Mouse (Mus musculus): Measurements from ENCODE around the gene Gpr143.

Gene Gpr143

DNA sequence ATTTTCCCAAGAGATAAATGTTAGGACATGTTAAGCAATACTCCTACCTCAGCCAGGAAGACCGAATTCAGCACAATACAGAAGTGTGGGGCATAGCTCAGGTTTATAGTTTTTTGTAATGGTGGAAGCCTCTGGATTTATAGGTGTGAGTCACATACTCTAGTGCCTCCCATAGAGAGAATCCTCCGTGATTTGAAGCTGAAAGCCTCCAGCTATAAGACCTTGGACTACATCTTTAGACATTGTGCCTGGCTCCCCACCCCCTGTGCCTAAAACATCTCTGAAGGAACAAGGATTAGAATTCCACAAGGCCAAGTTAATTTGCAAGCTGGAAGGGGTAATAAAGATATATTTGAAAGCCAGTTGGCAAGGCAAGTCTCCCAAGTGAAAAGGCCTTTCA, 19.3 kb upstream of the Gpr143 start:
- Histone ChIP-seq H3K9me3 (ENCODE audit: low read length) (no peaks in the 10 kb centered on the region), H3K4me1 (replicated peaks; ENCODE audit: low read depth, low read length) (peaks cover 18% of the 10 kb centered on the region), H3K4me3 (replicated peaks; ENCODE audit: low read length) (no peak overlapping the region), H3K27me3 (ENCODE audit: insufficient read depth, low read length) (no peaks in the 10 kb centered on the region), H3K36me3 (ENCODE audit: insufficient read depth, low read length) (no peaks in the 10 kb centered on the region)
- TF ChIP-seq NANOG (IDR thresholded peaks at IDR 0.05; ENCODE audit: borderline replicate concordance, low read length), result no peak
- TF ChIP-seq POU5F1 (IDR thresholded peaks at IDR 0.05; ENCODE audit: borderline replicate concordance, low read length), result no peak
- TF ChIP-seq CTCF (conservative IDR thresholded peaks at IDR 0.05; ENCODE audit: low read length), result no peak

DNA sequence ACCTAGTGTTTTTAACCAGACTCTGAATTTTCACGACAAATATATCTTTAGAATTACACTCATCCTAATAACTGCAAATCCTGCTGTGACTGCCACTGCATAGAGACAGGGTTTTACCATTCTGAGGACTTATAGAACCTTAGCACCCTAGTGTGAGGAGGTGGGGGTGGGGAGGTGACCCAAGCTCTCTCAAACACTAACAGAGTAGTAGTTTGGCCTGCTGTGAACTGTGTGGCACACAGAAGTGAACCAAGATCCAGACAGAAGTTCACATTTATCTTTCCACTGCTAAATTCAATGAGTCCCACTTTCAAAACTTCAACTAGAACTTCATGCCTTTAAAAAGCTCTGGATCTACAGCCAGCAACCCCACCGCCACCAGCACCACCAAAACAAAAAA, 18.9 kb upstream of the Gpr143 start:
- Histone ChIP-seq H3K27me3 (ENCODE audit: insufficient read depth, low read length) (no peaks in the 10 kb centered on the region), H3K4me3 (replicated peaks; ENCODE audit: low read length) (no peak overlapping the region), H3K9me3 (ENCODE audit: low read length) (no peaks in the 10 kb centered on the region), H3K4me1 (replicated peaks; ENCODE audit: low read depth, low read length) (peaks cover 20% of the 10 kb centered on the region), H3K36me3 (ENCODE audit: insufficient read depth, low read length) (no peaks in the 10 kb centered on the region)
- TF ChIP-seq POU5F1 (IDR thresholded peaks at IDR 0.05; ENCODE audit: borderline replicate concordance, low read length) (no peak), NANOG (IDR thresholded peaks at IDR 0.05; ENCODE audit: borderline replicate concordance, low read length) (no peak), CTCF (conservative IDR thresholded peaks at IDR 0.05; ENCODE audit: low read length) (no peak)

DNA sequence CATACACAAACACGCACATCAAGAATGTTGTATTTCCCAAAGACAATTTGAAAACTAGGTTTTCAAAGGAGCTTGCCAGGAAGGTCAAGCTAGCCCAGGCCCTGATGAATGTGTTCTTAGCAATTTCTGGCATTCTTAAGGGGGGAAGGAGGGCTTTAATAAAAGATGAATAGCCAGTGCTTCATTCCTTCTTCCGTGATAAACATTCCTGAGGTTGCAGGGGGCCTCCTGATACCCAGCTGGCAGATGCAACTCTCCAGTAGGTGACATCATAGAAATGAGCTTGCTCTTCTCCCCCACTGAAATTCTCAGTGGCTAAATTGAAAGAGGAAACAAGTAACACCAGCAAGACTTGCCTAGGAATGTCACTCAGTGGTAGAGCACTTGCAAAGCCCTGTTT, 17.6 kb upstream of the Gpr143 start:
- H3K27me3 ChIP-seq (ENCODE audit: insufficient read depth, low read length), result no peaks in the 10 kb centered on the region
- TF ChIP-seq POU5F1 (IDR thresholded peaks at IDR 0.05; ENCODE audit: borderline replicate concordance, low read length) (no peak), NANOG (IDR thresholded peaks at IDR 0.05; ENCODE audit: borderline replicate concordance, low read length) (no peak), CTCF (conservative IDR thresholded peaks at IDR 0.05; ENCODE audit: low read length) (no peak)
- no peaks in the 10 kb centered on the region for H3K36me3 ChIP-seq (ENCODE audit: insufficient read depth, low read length)
- H3K9me3 ChIP-seq (ENCODE audit: low read length), result no peaks in the 10 kb centered on the region
- H3K4me1 ChIP-seq (replicated peaks; ENCODE audit: low read depth, low read length), result peaks cover 23% of the 10 kb centered on the region
- no peak overlapping the region for H3K4me3 ChIP-seq (replicated peaks; ENCODE audit: low read length)

DNA sequence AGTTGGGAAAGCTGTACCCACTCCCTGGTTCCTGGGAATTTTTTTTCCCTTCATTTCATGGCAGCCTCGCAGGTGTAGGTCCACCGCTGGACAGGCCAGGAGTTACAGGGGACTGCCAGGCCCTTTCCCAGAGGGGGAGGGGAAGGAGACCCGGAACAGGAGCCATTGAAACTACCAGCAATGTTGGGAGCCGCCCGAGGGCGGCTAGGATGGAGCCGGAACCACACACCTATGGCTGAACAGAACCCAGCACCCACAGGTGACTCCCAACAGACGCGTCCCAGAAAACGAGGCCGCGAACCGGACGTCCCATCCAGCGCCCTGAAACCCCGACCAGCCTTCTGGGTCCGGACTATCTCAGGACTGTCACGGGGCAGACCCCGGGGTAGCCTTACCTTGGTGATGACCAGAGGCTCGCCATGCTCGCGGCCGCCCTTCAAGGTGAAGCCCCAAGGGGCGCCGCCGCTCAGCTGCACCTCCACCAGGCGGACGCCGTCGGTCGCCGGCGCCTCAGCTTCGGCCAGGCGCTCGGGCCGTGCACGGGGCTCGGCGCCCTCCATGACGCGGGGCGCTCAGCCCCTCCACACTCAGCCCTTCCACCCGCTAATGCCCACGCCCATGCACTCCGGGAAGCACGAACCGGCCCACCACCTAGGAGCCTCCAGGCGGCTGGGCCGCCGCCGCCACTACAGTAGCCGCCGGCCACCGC, 12.7 kb upstream of the Gpr143 start, which contains the start of gene Shroom2:
TSS of gene Shroom2 (minus strand) at position 575 of the 709 bp plus-strand sequence.
- Histone ChIP-seq H3K36me3 (ENCODE audit: insufficient read depth, low read length) (no peaks in the 10 kb centered on the region), H3K4me1 (replicated peaks; ENCODE audit: low read depth, low read length) (peaks cover 12% of the 10 kb centered on the region), H3K4me3 (replicated peaks; ENCODE audit: low read length) (peak within 1 kb of the TSS; percentile 83), H3K9me3 (ENCODE audit: low read length) (no peaks in the 10 kb centered on the region), H3K27me3 (ENCODE audit: insufficient read depth, low read length) (no peaks in the 10 kb centered on the region)
- no peak for TF ChIP-seq CTCF (conservative IDR thresholded peaks at IDR 0.05; ENCODE audit: low read length)
- TF ChIP-seq POU5F1 (IDR thresholded peaks at IDR 0.05; ENCODE audit: borderline replicate concordance, low read length), result no peak
- no peak for TF ChIP-seq NANOG (IDR thresholded peaks at IDR 0.05; ENCODE audit: borderline replicate concordance, low read length)

DNA sequence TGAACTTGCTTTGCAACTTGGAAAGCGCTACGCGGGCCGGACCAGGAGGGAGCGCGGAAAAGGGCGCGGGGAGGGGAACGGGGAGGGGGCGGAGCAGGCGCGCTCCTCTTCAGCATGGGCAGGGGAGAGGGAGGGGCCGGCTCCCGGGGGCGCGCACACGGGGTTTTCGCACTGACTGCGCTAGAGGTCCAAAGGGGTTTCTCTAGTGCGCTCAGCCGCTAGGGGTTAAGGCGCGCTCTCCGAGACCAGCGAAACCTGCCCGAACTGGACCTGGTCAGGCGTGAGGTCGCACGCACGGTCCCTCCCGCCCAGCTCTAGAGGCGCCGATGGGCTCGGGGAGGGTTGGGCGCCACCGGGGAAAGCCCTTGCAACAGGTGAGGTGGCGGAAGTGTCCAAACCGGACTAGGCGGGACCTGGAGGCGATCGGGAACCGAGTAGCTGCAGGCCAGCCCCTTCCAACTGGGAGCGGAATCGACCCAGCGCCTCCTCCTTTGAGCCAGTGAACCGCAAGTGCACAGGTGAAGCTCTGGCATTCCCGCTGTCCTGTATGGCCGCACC, 12.0 kb upstream of the Gpr143 start:
- TF ChIP-seq POU5F1 (IDR thresholded peaks at IDR 0.05; ENCODE audit: borderline replicate concordance, low read length) (no peak), CTCF (conservative IDR thresholded peaks at IDR 0.05; ENCODE audit: low read length) (no peak), NANOG (IDR thresholded peaks at IDR 0.05; ENCODE audit: borderline replicate concordance, low read length) (no peak)
- Histone ChIP-seq H3K4me3 (replicated peaks; ENCODE audit: low read length) (peak overlapping the region; percentile 83), H3K4me1 (replicated peaks; ENCODE audit: low read depth, low read length) (peaks cover 8% of the 10 kb centered on the region), H3K36me3 (ENCODE audit: insufficient read depth, low read length) (no peaks in the 10 kb centered on the region), H3K9me3 (ENCODE audit: low read length) (no peaks in the 10 kb centered on the region), H3K27me3 (ENCODE audit: insufficient read depth, low read length) (no peaks in the 10 kb centered on the region)

DNA sequence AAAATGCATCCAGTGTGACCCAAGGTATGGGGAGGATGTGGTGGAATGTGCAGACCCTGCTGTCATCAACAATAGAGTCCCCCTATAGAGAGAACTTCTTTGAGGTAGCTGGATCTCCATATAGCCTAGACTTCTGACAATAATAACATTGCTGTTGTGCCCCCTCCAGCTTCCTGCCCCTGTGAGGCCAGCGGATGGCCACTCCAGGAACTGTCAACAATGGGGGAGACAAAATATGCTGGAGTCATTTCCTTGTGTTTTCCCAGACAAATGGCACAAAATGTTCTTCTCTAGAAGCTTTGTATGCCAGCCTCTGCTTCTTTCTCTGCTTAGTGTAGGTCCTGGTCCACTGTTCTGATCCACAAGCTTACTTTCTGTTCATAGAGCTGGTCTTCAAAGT, 6.4 kb downstream of the Gpr143 start:
- TF ChIP-seq POU5F1 (IDR thresholded peaks at IDR 0.05; ENCODE audit: borderline replicate concordance, low read length), result no peak
- TF ChIP-seq NANOG (IDR thresholded peaks at IDR 0.05; ENCODE audit: borderline replicate concordance, low read length), result no peak
- TF ChIP-seq CTCF (conservative IDR thresholded peaks at IDR 0.05; ENCODE audit: low read length), result no peak
- H3K27me3 ChIP-seq (ENCODE audit: insufficient read depth, low read length), result no peaks in the 10 kb centered on the region
- H3K4me1 ChIP-seq (replicated peaks; ENCODE audit: low read depth, low read length), result no peaks in the 10 kb centered on the region
- H3K36me3 ChIP-seq (ENCODE audit: insufficient read depth, low read length), result no peaks in the 10 kb centered on the region
- no peaks in the 10 kb centered on the region for H3K9me3 ChIP-seq (ENCODE audit: low read length)
- H3K4me3 ChIP-seq (replicated peaks; ENCODE audit: low read length), result no peak overlapping the region

DNA sequence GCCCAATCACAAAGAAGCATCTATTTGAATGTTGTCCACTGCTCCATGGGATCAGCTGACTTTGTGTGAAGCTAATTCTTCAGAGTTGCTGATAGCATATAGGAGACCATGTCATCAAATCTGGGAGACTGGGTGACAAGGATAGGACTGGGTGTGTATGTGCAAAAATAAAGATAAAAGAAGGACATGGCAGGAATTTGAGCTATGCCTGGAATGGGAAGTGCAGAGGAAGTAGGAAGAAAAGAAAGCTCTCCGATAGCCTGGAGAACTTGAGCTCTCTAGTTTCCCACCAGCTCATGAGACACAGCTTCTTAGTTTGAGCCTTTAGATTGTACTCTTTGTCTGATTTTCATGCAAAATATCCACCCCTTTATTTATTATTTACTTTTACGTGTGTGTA, 6.9 kb downstream of the Gpr143 start:
- H3K4me3 ChIP-seq (replicated peaks; ENCODE audit: low read length), result no peak overlapping the region
- H3K36me3 ChIP-seq (ENCODE audit: insufficient read depth, low read length), result no peaks in the 10 kb centered on the region
- H3K9me3 ChIP-seq (ENCODE audit: low read length), result no peaks in the 10 kb centered on the region
- TF ChIP-seq POU5F1 (IDR thresholded peaks at IDR 0.05; ENCODE audit: borderline replicate concordance, low read length) (no peak), CTCF (conservative IDR thresholded peaks at IDR 0.05; ENCODE audit: low read length) (no peak), NANOG (IDR thresholded peaks at IDR 0.05; ENCODE audit: borderline replicate concordance, low read length) (no peak)
- H3K27me3 ChIP-seq (ENCODE audit: insufficient read depth, low read length), result no peaks in the 10 kb centered on the region
- H3K4me1 ChIP-seq (replicated peaks; ENCODE audit: low read depth, low read length), result no peaks in the 10 kb centered on the region

DNA sequence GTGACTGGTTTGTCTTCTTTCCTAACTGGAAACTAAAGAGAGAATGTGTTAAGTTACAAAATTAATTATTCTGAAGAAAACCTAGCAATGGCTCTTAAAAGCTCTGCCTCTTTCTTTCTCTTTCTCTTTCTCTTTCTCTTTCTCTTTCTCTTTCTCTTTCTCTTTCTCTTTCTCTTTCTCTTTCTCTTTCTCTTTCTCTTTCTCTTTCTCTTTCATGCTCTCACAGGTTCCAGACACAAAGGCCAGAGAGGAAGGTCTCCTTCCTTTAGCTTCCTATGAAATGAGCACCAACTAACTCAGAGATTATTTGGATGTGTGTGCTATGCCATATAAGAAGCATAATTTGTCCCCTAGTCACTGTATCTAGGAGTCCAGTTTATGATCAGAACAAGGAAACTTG, 23.6 kb downstream of the Gpr143 start:
- no peak for TF ChIP-seq NANOG (IDR thresholded peaks at IDR 0.05; ENCODE audit: borderline replicate concordance, low read length)
- no peak for TF ChIP-seq CTCF (conservative IDR thresholded peaks at IDR 0.05; ENCODE audit: low read length)
- no peak for TF ChIP-seq POU5F1 (IDR thresholded peaks at IDR 0.05; ENCODE audit: borderline replicate concordance, low read length)
- Histone ChIP-seq H3K9me3 (ENCODE audit: low read length) (no peaks in the 10 kb centered on the region), H3K36me3 (ENCODE audit: insufficient read depth, low read length) (no peaks in the 10 kb centered on the region)

More for the DNA sequence above, 23.6 kb downstream of the Gpr143 start:
- Histone ChIP-seq H3K4me3 (replicated peaks; ENCODE audit: low read length) (no peak overlapping the region), H3K4me1 (replicated peaks; ENCODE audit: low read depth, low read length) (no peaks in the 10 kb centered on the region), H3K27me3 (ENCODE audit: insufficient read depth, low read length) (no peaks in the 10 kb centered on the region)

Measured in E14TG2a.4 (cell line).